10 mouse cellular contexts compared by ENCODE assay signal in genomic region chr11:98297778-98298177, GRCm38 (mm10). TPM values are rescaled to one million over a fixed set of nuclear protein-coding genes. Genes with fewer than 3 reads are reported as not detected.
A peak's percentile ranks its signal among the peaks of the same experiment; 100 is the strongest.
DNase-seq lines count a peak whose midpoint lies in the region; ATAC-seq and TF ChIP-seq lines count a peak whose summit lies in the region.
"Had no signal": no experiment of that assay in that cellular context is flagged by ENCODE, and none has a peak within 500 bp of the region (broad histone marks: within the 10 kb centered on the region; RNA-seq: fewer than 3 reads in every experiment).

No protein-coding gene starts in this region.

- ATAC-seq in hindbrain, embryonic 13.5 days (ENCODE audit: low FRiP score): no peak
- ATAC-seq in hindbrain, embryonic 11.5 days (ENCODE audit: low FRiP score): no peak
- ATAC-seq in hindbrain, embryonic 16.5 days: no peak

- DNase-seq in cerebellum, adult 18-20 months: peak; percentile 37 to 38
- DNase-seq in cerebellum, adult 8-10 months: no peak
- no peak for DNase-seq in hindbrain, embryonic 11.5 days (ENCODE audit: low spot score)
- DNase-seq in thymus, postnatal 25 days: no peak
- no peak for DNase-seq in layer of hippocampus, postnatal 25 days (ENCODE audit: extremely low spot score in 1 of 2, low spot score in 1 of 2)
- DNase-seq: gastrocnemius, postnatal 36 days had no signal

- H3K36me3 ChIP-seq in hindbrain, embryonic 13.5 days: no peaks in the 10 kb centered on the region
- no peaks in the 10 kb centered on the region for H3K36me3 ChIP-seq in hindbrain, embryonic 11.5 days (ENCODE audit: control insufficient read depth, insufficient read depth, low read length)
- no peaks in the 10 kb centered on the region for H3K36me3 ChIP-seq in E14TG2a.4 (ENCODE audit: insufficient read depth, low read length)
- H3K36me3 ChIP-seq in hindbrain, embryonic 16.5 days (ENCODE audit: control insufficient read depth, insufficient read depth, low read length): no peaks in the 10 kb centered on the region
- H3K36me3 ChIP-seq: embryonic facial prominence, embryonic 13.5 days had no signal

- H3K4me3 ChIP-seq in hindbrain, embryonic 13.5 days: no peak overlapping the region
- H3K4me3 ChIP-seq in hindbrain, embryonic 11.5 days (ENCODE audit: low read depth, low read length): no peak overlapping the region
- peak overlapping the region; percentile 51 for H3K4me3 ChIP-seq in E14TG2a.4 (replicated peaks; ENCODE audit: low read length)
- H3K4me3 ChIP-seq in hindbrain, embryonic 16.5 days (ENCODE audit: low read length): no peak overlapping the region
- H3K4me3 ChIP-seq: embryonic facial prominence, embryonic 13.5 days had no signal

- H3K9me3 ChIP-seq in hindbrain, embryonic 13.5 days: no peaks in the 10 kb centered on the region
- no peaks in the 10 kb centered on the region for H3K9me3 ChIP-seq in hindbrain, embryonic 11.5 days (ENCODE audit: control insufficient read depth, low read length)
- no peaks in the 10 kb centered on the region for H3K9me3 ChIP-seq in E14TG2a.4 (ENCODE audit: low read length)
- H3K9me3 ChIP-seq in hindbrain, embryonic 16.5 days (ENCODE audit: control insufficient read depth, low read length): no peaks in the 10 kb centered on the region
- H3K9me3 ChIP-seq: embryonic facial prominence, embryonic 13.5 days had no signal

- peak overlapping the region; percentile 40 for H3K27ac ChIP-seq in hindbrain, embryonic 13.5 days
- no peak overlapping the region for H3K27ac ChIP-seq in hindbrain, embryonic 11.5 days (ENCODE audit: low read depth, low read length)
- no peak overlapping the region for H3K27ac ChIP-seq in hindbrain, embryonic 16.5 days (ENCODE audit: low read depth, low read length)
- H3K27ac ChIP-seq: embryonic facial prominence, embryonic 13.5 days had no signal

- H3K4me2 ChIP-seq in hindbrain, embryonic 13.5 days: no peak overlapping the region
- H3K4me2 ChIP-seq in hindbrain, embryonic 11.5 days (replicated peaks; ENCODE audit: low read depth, low read length): no peak overlapping the region
- H3K4me2 ChIP-seq in hindbrain, embryonic 16.5 days (ENCODE audit: low read length): no peak overlapping the region
- H3K4me2 ChIP-seq: embryonic facial prominence, embryonic 13.5 days had no signal

- WGBS in hindbrain, embryonic 13.5 days: 17% methylated on average over 7 of the region's 7 CpGs
- WGBS in hindbrain, embryonic 11.5 days: 16% methylated on average over 7 of the region's 7 CpGs
- 20% methylated on average over 7 of the region's 7 CpGs for WGBS in hindbrain, embryonic 16.5 days

- peaks cover 57% of the 10 kb centered on the region for H3K4me1 ChIP-seq in hindbrain, embryonic 13.5 days (replicated peaks)
- H3K4me1 ChIP-seq in hindbrain, embryonic 11.5 days (replicated peaks; ENCODE audit: control insufficient read depth, insufficient read depth, low read length): peaks cover 9% of the 10 kb centered on the region
- peaks cover 86% of the 10 kb centered on the region for H3K4me1 ChIP-seq in E14TG2a.4 (replicated peaks; ENCODE audit: low read depth, low read length)
- H3K4me1 ChIP-seq in hindbrain, embryonic 16.5 days (ENCODE audit: control insufficient read depth, insufficient read depth, low read depth, low read length): peaks cover 46% of the 10 kb centered on the region

- peaks cover 30% of the 10 kb centered on the region for H3K27me3 ChIP-seq in hindbrain, embryonic 13.5 days
- H3K27me3 ChIP-seq in hindbrain, embryonic 11.5 days (ENCODE audit: control insufficient read depth, insufficient read depth, low read length): peaks cover 19% of the 10 kb centered on the region
- peaks cover 18% of the 10 kb centered on the region for H3K27me3 ChIP-seq in E14TG2a.4 (ENCODE audit: insufficient read depth, low read length)
- peaks cover 3% of the 10 kb centered on the region for H3K27me3 ChIP-seq in hindbrain, embryonic 16.5 days (replicated peaks; ENCODE audit: control insufficient read depth, insufficient read depth, low read length)

- no peak for TF ChIP-seq CTCF in E14TG2a.4 (conservative IDR thresholded peaks at IDR 0.05; ENCODE audit: low read length)

- H3K9ac ChIP-seq in hindbrain, embryonic 13.5 days: no peak overlapping the region; the same call in 1 of the 2 replicates
- H3K9ac ChIP-seq in hindbrain, embryonic 11.5 days (ENCODE audit: low read depth, low read length): no peak overlapping the region
- H3K9ac ChIP-seq in hindbrain, embryonic 16.5 days (ENCODE audit: low read depth, low read length): peak overlapping the region; percentile 35
- H3K9ac ChIP-seq: embryonic facial prominence, embryonic 13.5 days had no signal

RNA-seq across cellular contexts. Expression of gene Neurod2, which starts 31.7 kb away (rescaled TPM):
- 24.6 and 30.7 TPM in 2 replicates for polyA plus RNA-seq in hindbrain, embryonic 13.5 days (2015; fragmentation: Nextera tagmentation; extraction: Ambion mirVana)
- polyA plus RNA-seq in hindbrain, embryonic 11.5 days (2014; fragmentation: Nextera tagmentation; extraction: Ambion mirVana): 0.27 and 0.36 TPM in 2 replicates
- polyA plus RNA-seq in hindbrain, embryonic 16.5 days (2015; fragmentation: Nextera tagmentation; extraction: Ambion mirVana): 22.9 and 23.4 TPM in 2 replicates
- total RNA-seq in layer of hippocampus, postnatal 25 days (2021): 100 to 1,000 TPM; 139 to 148 TPM
- total RNA-seq: gastrocnemius, postnatal 36 days had no signal

RNA-seq across cellular contexts. Expression of gene Ppp1r1b, which starts 50.4 kb away (rescaled TPM):
- polyA plus RNA-seq in hindbrain, embryonic 13.5 days (2015; fragmentation: Nextera tagmentation; extraction: Ambion mirVana): 1.1 and 2.4 TPM in 2 replicates
- polyA plus RNA-seq in hindbrain, embryonic 11.5 days (2014; fragmentation: Nextera tagmentation; extraction: Ambion mirVana): 0.29 and 0.70 TPM in 2 replicates
- 7.7 and 9.3 TPM in 2 replicates for polyA plus RNA-seq in hindbrain, embryonic 16.5 days (2015; fragmentation: Nextera tagmentation; extraction: Ambion mirVana)
- 10 to 100 TPM; 45.4 to 49.9 TPM for total RNA-seq in layer of hippocampus, postnatal 25 days (2021)
- total RNA-seq: gastrocnemius, postnatal 36 days had no signal

Comparison
In these comparisons a context has a peak if more than half of its experiments do, and no peak if none do; other contexts are left out.
1. DNase-seq: peak in cerebellum, adult 18-20 months (2 of 2); none in cerebellum, adult 8-10 months (single experiment), hindbrain, embryonic 11.5 days (single experiment), thymus, postnatal 25 days (single experiment) and layer of hippocampus, postnatal 25 days (0 of 2).
2. RNA of gene Neurod2, which starts 31.7 kb away (polyA plus RNA-seq): 24.6 to 30.7 TPM in hindbrain, embryonic 13.5 days and 22.9 to 23.4 TPM in hindbrain, embryonic 16.5 days; 0.27 to 0.36 TPM in hindbrain, embryonic 11.5 days; every median in the first group is over 10 times any median in the second.